Mouse (Mus musculus) intestine, embryonic 16.5 days (tissue): ENCODE measurements around the gene Zdhhc18. TPM values are rescaled to one million over a fixed set of nuclear protein-coding genes. Genes with fewer than 3 reads are reported as not detected.

Experiments
- ATAC-seq: fragments of 200-750 bp; cut with Nextera tagmentation; 2 replicates; pipeline ENCODE4 v1.8.0; 2017; ENCODE audit warnings: moderate TSS enrichment, moderate library complexity
- H3K27ac ChIP-seq: fragments of 300-500 bp; sonication (generic); 2 replicates; pipeline ENCODE4 v1.5.1; 2014; ENCODE audit warnings: mild to moderate bottlenecking, low read length
- H3K27me3 ChIP-seq: fragments of 300-500 bp; sonication (generic); replicated peaks from 2 replicates; pipeline ENCODE4 v1.6.1; 2014; ENCODE audit warnings: low read length, control low read depth, mixed read lengths; ENCODE audit not compliant: control insufficient read depth, insufficient read depth
- H3K36me3 ChIP-seq: fragments of 300-500 bp; sonication (generic); 2 replicates; pipeline ENCODE4 v1.6.1; 2014; ENCODE audit warnings: low read length, control low read depth; ENCODE audit not compliant: control insufficient read depth, insufficient read depth
- H3K4me1 ChIP-seq: fragments of 300-500 bp; sonication (generic); 2 replicates; pipeline ENCODE4 v1.6.1; 2014; ENCODE audit warnings: low read length, control low read depth, mixed read lengths; ENCODE audit not compliant: control insufficient read depth, insufficient read depth
- H3K4me2 ChIP-seq: fragments of 300-500 bp; sonication (generic); 2 replicates; pipeline ENCODE4 v1.6.1; 2014; ENCODE audit warnings: low read depth, low read length, control low read depth
- H3K4me3 ChIP-seq: fragments of 300-500 bp; sonication (generic); 2 replicates; pipeline ENCODE4 v1.5.1; 2014; ENCODE audit warnings: mild to moderate bottlenecking, low read length
- H3K9ac ChIP-seq: fragments of 300-500 bp; sonication (generic); 2 replicates; pipeline ENCODE4 v1.6.1; 2014; ENCODE audit warnings: low read depth, low read length
- H3K9me3 ChIP-seq: fragments of 300-500 bp; sonication (generic); 2 replicates; pipeline ENCODE4 v1.6.1; 2016; ENCODE audit warnings: low read length, control low read depth; ENCODE audit not compliant: control insufficient read depth
- WGBS: fragments of 180-500 bp; shearing (Covaris S2); extraction: QIAGEN DNeasy Blood & Tissue Kit; methylation state at CpG from one replicate; pipeline ENCODE4 v1.1.7; 2014; 5-methylcytosine and 5-hydroxymethylcytosine counted together
- polyA plus RNA-seq: library from polyadenylated mRNA; unstranded; fragments of >200 nt; fragmentation: Nextera tagmentation; extraction: Ambion mirVana; gene quantifications from 2 replicates; pipeline ENCODE4 v1.2.1, GENCODE M21; 2015

Gene Zdhhc18
- polyA plus RNA-seq, 1 experiment from 2014 or later: 1.3 TPM

- Histone ChIP-seq H3K27me3 (no peaks in the 10 kb centered on the region), H3K4me1 (peaks cover 5% of the 10 kb centered on the region), H3K36me3 (peaks cover 7% of the 10 kb centered on the region), H3K4me2 (no peak overlapping the region), H3K27ac (no peak overlapping the region), H3K4me3 (no peak overlapping the region), H3K9ac (peak overlapping the region; percentile 18; the same call in 1 of the 2 replicates), H3K9me3 (no peaks in the 10 kb centered on the region)
- ATAC-seq: no peak
- WGBS: 93% methylated on average over 9 of the region's 9 CpGs
Observed at GRCm38 (mm10) chr4:133626621-133627020, 23.3 kb downstream of the Zdhhc18 start.

- Histone ChIP-seq H3K9me3 (no peaks in the 10 kb centered on the region), H3K36me3 (peaks cover 7% of the 10 kb centered on the region), H3K27ac (no peak overlapping the region), H3K9ac (no peak overlapping the region), H3K4me1 (peaks cover under 1% of the 10 kb centered on the region), H3K4me3 (no peak overlapping the region), H3K4me2 (no peak overlapping the region), H3K27me3 (no peaks in the 10 kb centered on the region)
- 67% methylated on average over 5 of the region's 5 CpGs for WGBS
- ATAC-seq: no peak
Observed at GRCm38 (mm10) chr4:133626221-133626620, 23.7 kb downstream of the Zdhhc18 start.

GRCm38 (mm10) chr4:133625621-133626071 lies 24.3 kb downstream of the Zdhhc18 start:
- ATAC-seq: no peak
- H3K9me3 ChIP-seq: no peaks in the 10 kb centered on the region
- H3K27ac ChIP-seq: peak overlapping the region; percentile 47; the same call in 1 of the 2 replicates
- H3K27me3 ChIP-seq: no peaks in the 10 kb centered on the region
- peaks cover 7% of the 10 kb centered on the region for H3K36me3 ChIP-seq
- H3K9ac ChIP-seq: no peak overlapping the region
- H3K4me1 ChIP-seq: no peaks in the 10 kb centered on the region
- no peak overlapping the region for H3K4me2 ChIP-seq
- H3K4me3 ChIP-seq: no peak overlapping the region
- 73% methylated on average over 11 of the region's 11 CpGs for WGBS

- no peak overlapping the region for H3K27ac ChIP-seq
- no peaks in the 10 kb centered on the region for H3K4me1 ChIP-seq
- H3K9me3 ChIP-seq: no peaks in the 10 kb centered on the region
- peaks cover 7% of the 10 kb centered on the region for H3K36me3 ChIP-seq
- H3K4me2 ChIP-seq: no peak overlapping the region
- WGBS: 89% methylated on average over 7 of the region's 7 CpGs
- H3K4me3 ChIP-seq: no peak overlapping the region
- no peak overlapping the region for H3K9ac ChIP-seq
- no peak for ATAC-seq
- no peaks in the 10 kb centered on the region for H3K27me3 ChIP-seq
Observed at GRCm38 (mm10) chr4:133624830-133625229, 25.1 kb downstream of the Zdhhc18 start.

- WGBS: 78% methylated on average over 11 of the region's 11 CpGs
- H3K27me3 ChIP-seq: no peaks in the 10 kb centered on the region
- ATAC-seq: no peak
- H3K36me3 ChIP-seq: peaks cover 7% of the 10 kb centered on the region
- H3K4me3 ChIP-seq: no peak overlapping the region
- no peak overlapping the region for H3K9ac ChIP-seq
- H3K9me3 ChIP-seq: no peaks in the 10 kb centered on the region
- no peak overlapping the region for H3K27ac ChIP-seq
- no peaks in the 10 kb centered on the region for H3K4me1 ChIP-seq
- no peak overlapping the region for H3K4me2 ChIP-seq
Observed at GRCm38 (mm10) chr4:133622161-133622695, 27.7 kb downstream of the Zdhhc18 start.

GRCm38 (mm10) chr4:133620668-133621067 lies 29.3 kb downstream of the Zdhhc18 start:
- Histone ChIP-seq H3K27ac (no peak overlapping the region), H3K36me3 (peaks cover 3% of the 10 kb centered on the region; the same call in 1 of the 2 replicates), H3K4me2 (no peak overlapping the region), H3K27me3 (no peaks in the 10 kb centered on the region), H3K9ac (no peak overlapping the region), H3K4me3 (no peak overlapping the region), H3K9me3 (no peaks in the 10 kb centered on the region), H3K4me1 (no peaks in the 10 kb centered on the region)
- ATAC-seq: no peak
- WGBS: 81% methylated on average over 8 of the region's 8 CpGs

- peak; percentile 44; the same call in 1 of the 2 replicates for ATAC-seq
- Histone ChIP-seq H3K4me3 (no peak overlapping the region), H3K36me3 (0 out of 2 replicates have a peak, but pooled peaks cover 3% of the 10 kb centered on the region), H3K9ac (no peak overlapping the region), H3K9me3 (no peaks in the 10 kb centered on the region), H3K27ac (no peak overlapping the region), H3K4me1 (no peaks in the 10 kb centered on the region), H3K27me3 (no peaks in the 10 kb centered on the region), H3K4me2 (no peak overlapping the region)
- WGBS: 58% methylated on average over 4 of the region's 4 CpGs
Observed at GRCm38 (mm10) chr4:133619473-133620136, 30.3 kb downstream of the Zdhhc18 start.

GRCm38 (mm10) chr4:133617936-133618335 lies 32.0 kb downstream of the Zdhhc18 start:
- H3K36me3 ChIP-seq: 0 out of 2 replicates have a peak, but pooled peaks cover 4% of the 10 kb centered on the region
- no peak overlapping the region for H3K9ac ChIP-seq
- H3K9me3 ChIP-seq: no peaks in the 10 kb centered on the region
- H3K27ac ChIP-seq: no peak overlapping the region
- no peak overlapping the region for H3K4me2 ChIP-seq
- whole genome bisulfite sequencing: 94% methylated on average over 11 of the region's 11 CpGs
- ATAC-seq: no peak
- H3K4me1 ChIP-seq: no peaks in the 10 kb centered on the region
- H3K4me3 ChIP-seq: no peak overlapping the region
- H3K27me3 ChIP-seq: no peaks in the 10 kb centered on the region

- peaks cover 15% of the 10 kb centered on the region; the same call in 1 of the 2 replicates for H3K36me3 ChIP-seq
- H3K4me3 ChIP-seq: no peak overlapping the region
Observed at GRCm38 (mm10) chr4:133615416-133615815, 34.5 kb downstream of the Zdhhc18 start.

More at GRCm38 (mm10) chr4:133615416-133615815, 34.5 kb downstream of the Zdhhc18 start:
- Histone ChIP-seq H3K4me1 (no peaks in the 10 kb centered on the region), H3K9ac (no peak overlapping the region), H3K27ac (no peak overlapping the region), H3K4me2 (no peak overlapping the region), H3K9me3 (0 out of 2 replicates have a peak, but pooled peaks cover 3% of the 10 kb centered on the region), H3K27me3 (no peaks in the 10 kb centered on the region)
- ATAC-seq: no peak
- 81% methylated on average over 10 of the region's 10 CpGs for WGBS
